Mouse (Mus musculus) liver, postnatal 0 days (tissue): ENCODE data around the gene Ptpro.

ENCODE experiments used
- CTCF ChIP-seq: sonication (generic); IDR thresholded peaks from 2 replicates; pipeline ENCODE4 v1.5.1; 2016; ENCODE audit warnings: antibody characterized with exemption, low read depth
- EP300 ChIP-seq: IDR thresholded peaks from 2 replicates; pipeline ENCODE4 v1.6.1; 2016; ENCODE audit warnings: antibody characterized with exemption, low read depth, mild to moderate bottlenecking

- TF ChIP-seq EP300 (no peak), CTCF (no peak)
Observed at GRCm38 (mm10) chr6:137465253-137465652, 213.1 kb downstream of the Ptpro start.
